Mouse (Mus musculus) kidney, postnatal 36 days (tissue): ENCODE results near the gene Gm19668.
A peak's percentile ranks its signal among the peaks of the same experiment; 100 is the strongest.
"Not testable (repeated sequence)": the region's sequence is repeated elsewhere in the genome, so short reads cannot be mapped to it uniquely, and the experiment has no call there.

Experiments used
- DNase-seq, 2 experiments: peaks; one replicate each; pipeline ENCODE4 v3.0.0; 2021 to 2022; ENCODE audit warnings: mixed read lengths in 2 of 2

Gm19668 gene

DNA sequence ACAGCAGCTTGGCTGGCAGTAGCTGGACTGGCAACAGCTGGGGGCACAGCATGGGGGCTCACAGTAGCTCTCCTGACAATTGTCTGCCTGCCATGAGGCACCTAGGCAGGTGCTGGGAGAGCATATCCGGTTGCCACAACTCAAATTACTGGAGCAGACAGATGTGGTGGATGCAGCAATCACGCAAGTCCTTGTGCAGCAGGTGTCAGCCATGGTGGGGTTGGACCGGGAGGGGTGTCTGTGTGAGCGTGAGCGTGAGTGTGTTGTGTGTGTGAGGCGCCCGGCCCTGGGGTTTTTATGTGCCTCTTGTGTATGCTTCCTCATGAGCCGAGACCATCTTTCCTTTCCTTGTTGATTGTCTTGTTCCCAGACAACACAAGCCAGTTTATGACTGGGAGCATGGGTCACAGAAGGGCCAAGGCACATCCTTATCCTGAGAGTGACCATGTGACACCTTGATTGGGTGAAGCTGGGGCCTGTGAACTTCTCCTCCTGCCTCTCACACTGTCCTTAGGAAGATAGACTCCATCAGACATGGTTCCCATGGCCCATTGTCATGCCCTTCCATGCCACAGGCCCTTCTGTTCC, at the start of gene Gm19668:
Gene Gm19668 (minus strand): TSS at position 213 of the 588 bp plus-strand sequence.
- no peak for DNase-seq

DNA sequence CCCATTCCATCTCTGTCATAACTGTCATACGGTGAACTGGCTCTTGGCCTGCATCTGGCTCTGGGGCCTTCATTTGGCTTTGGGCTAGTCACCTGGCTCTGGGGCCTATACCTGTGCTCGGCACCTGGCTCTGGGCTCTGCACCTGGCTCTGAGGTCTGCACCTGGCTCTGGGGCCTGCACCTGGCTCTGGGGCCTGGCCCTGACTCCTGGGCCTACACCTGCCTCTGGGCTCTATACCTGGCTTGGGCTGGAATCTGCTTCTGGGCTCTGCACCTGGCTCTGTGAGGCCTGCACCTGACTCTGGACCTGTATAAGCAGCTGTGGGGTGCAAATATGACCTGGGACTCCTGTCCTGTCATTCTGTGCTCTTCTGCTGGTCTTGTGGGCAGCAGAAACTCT, 48.6 kb upstream of the Gm19668 start:
- no peak for DNase-seq

GRCm38 (mm10) chr10:77846961-77847360, 48.0 kb upstream of the Gm19668 start:
- no peak for DNase-seq

GRCm38 (mm10) chr10:77846503-77846902, 47.6 kb upstream of the Gm19668 start, which contains the start of gene Gm36176:
Gene Gm36176 (plus strand): TSS chr10:77846803.
- DNase-seq: no peak

DNA sequence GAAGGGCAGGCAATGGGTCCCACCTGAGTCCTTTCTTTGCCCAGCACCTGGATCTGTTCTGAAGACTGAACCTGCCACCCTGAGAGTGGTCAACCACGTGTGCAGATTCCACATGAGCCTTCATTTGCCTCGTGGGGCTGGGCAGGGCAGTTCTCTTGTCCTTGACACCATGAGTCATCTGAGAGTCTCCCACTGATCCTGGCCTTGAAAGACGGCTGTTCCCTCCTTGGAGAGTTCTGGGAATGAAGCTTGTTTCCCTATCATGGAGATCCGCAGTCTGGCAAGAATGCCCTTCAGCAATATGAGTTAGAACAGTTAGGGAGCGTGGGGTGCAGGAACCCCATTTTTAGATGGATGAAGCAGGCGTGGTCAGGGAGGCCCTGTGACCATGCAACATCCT, 40.1 kb upstream of the Gm19668 start:
- no peak for DNase-seq

DNA sequence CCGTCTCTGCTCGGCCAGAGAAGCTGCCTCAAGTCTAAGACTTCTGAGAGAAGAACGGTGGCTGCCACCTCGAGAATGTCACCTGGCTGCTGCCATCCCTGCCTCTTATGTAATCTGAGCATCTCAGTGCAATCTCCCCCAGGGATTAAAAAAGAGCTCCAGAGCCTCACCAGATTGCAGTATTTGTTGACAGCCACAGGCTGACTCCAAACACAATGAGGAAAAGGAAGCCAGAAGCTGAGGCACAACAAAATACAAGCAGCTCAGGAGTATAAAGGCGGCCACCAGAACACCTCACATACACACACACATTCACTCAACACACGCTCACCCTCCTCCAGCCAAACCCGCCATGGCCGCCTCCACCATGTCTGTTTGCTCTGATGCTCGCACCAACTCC, 36.7 kb upstream of the Gm19668 start, which contains the start of gene Krtap10-10:
Gene Krtap10-10 (plus strand): TSS at position 301 of the 400 bp plus-strand sequence.
- DNase-seq: no peak

- no peak for DNase-seq
Measured at GRCm38 (mm10) chr10:77826951-77827350, 28.0 kb upstream of the Gm19668 start, which contains the start of gene Krtap10-4. Gene Krtap10-4 (minus strand): TSS chr10:77827095.

GRCm38 (mm10) chr10:77819203-77819602, 20.3 kb upstream of the Gm19668 start:
- no peak for DNase-seq

- DNase-seq: no peak
Measured at GRCm38 (mm10) chr10:77818523-77818922, 19.6 kb upstream of the Gm19668 start.

DNA sequence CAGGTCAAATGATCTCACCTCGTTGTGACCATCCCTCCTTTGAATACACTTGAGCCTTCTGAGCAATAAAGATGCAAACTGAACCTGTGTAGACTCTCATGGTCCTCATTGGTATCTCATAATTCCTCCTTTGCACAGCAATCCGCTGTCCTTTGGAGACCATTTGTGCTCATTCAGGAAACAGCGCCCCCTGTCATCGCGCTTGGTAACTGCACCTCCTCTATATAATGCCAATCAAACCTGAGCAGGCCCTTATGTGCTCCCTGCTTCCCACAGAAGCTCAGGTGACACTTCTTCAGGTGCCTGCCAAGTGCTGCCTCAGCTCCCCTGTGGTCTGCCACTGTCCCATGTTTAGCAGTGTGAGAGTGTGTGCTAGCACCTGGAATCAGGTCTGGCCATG, 16.6 kb upstream of the Gm19668 start:
- DNase-seq: peak; percentile 3 to 53

- no peak for DNase-seq
Measured at GRCm38 (mm10) chr10:77814382-77814781, 15.4 kb upstream of the Gm19668 start, which contains the start of gene Gm2696. Gene Gm2696 (plus strand): TSS chr10:77814682.

- DNase-seq: no peak
Measured at GRCm38 (mm10) chr10:77811743-77812142, 12.8 kb upstream of the Gm19668 start, which contains the start of gene Gm9507. Gene Gm9507 (minus strand): TSS chr10:77811843.

GRCm38 (mm10) chr10:77804095-77804494, 5.2 kb upstream of the Gm19668 start:
- no peak for DNase-seq

GRCm38 (mm10) chr10:77798164-77798920, 591 bp downstream of the Gm19668 start:
- not testable (repeated sequence) for DNase-seq

DNA sequence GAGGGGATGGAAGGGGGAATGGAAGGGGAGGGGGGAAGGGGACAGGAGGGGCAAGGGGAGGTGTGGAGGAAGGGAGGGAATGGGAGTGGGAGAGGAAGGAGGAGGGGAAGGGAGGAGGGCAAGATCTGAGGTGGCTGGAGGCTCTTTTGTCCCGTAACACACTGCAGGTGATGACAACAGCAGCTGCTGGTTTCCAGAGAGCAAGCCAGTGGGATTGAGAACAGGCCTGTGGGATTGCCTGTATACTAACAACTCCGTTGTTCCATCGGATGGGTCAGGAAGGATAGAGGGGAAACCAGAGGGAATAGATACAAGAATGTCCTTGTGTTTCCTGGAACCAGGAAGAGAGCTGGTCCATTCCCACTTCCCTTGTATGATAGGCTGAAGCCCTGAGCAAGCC, 1.3 kb downstream of the Gm19668 start:
- DNase-seq: no peak

DNA sequence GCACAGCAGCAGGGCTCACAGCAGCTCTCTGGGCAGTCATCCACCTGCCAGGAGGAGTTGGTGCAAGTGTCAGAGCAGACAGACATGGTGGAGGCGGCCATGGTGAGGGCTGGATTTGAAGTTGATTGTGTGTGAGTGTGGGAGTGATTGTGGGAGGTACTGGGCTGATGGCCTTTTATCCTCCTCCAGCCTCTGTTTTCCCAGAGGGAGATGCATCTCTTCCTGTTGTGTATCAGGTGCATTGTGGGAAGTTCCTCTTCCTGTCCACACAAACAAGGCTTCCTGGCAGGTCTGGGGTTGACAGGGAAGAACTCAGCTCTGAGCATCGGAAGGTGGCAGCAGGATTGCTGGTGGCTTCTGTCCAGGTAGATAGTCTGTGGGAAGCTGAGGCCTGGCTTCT, 4.0 kb downstream of the Gm19668 start, which contains the start of gene Gm9639:
Gene Gm9639 (minus strand): TSS at position 101 of the 400 bp plus-strand sequence.
- DNase-seq: no peak

GRCm38 (mm10) chr10:77788621-77789020, 10.3 kb downstream of the Gm19668 start:
- no peak for DNase-seq

- not testable (repeated sequence) for DNase-seq
Measured at GRCm38 (mm10) chr10:77787876-77788275, 11.1 kb downstream of the Gm19668 start, which contains the start of gene Gm7137. Gene Gm7137 (minus strand): TSS chr10:77788200.

DNA sequence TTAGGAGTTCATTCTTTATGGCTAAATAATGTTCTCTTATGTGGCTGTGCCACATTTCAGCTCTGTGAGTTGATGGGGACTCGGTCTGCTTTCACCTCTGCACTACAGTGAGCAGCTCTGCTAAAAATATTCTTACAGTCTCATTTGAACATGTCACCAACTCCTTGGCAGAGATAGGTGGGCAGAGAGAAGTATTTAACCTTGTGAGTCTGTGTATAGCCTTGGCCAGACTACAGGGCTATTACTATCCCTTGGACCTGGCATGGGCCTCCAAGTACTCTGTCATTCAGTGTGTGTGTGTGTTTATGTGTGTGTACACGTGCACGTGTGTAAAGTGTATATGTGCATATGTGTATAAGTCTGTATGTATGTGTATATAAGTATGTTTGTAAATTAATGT, 15.5 kb downstream of the Gm19668 start:
- not testable (repeated sequence) for DNase-seq

GRCm38 (mm10) chr10:77782442-77782841, 16.5 kb downstream of the Gm19668 start, which contains the start of gene Gm3250:
Gene Gm3250 (minus strand): TSS chr10:77782542.
- DNase-seq: not testable (repeated sequence)

GRCm38 (mm10) chr10:77776844-77777243, 22.1 kb downstream of the Gm19668 start, which contains the start of gene Gm7138:
Gene Gm7138 (minus strand): TSS chr10:77776944.
- DNase-seq: not testable (repeated sequence)

DNA sequence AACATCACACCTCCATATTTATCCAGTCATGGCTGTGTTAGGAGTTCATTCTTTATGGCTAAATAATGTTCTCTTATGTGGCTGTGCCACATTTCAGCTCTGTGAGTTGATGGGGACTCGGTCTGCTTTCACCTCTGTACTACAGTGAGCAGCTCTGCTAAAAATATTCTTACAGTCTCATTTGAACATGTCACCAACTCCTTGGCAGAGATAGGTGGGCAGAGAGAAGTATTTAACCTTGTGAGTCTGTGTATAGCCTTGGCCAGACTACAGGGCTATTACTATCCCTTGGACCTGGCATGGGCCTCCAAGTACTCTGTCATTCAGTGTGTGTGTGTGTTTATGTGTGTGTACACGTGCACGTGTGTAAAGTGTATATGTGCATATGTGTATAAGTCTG, 26.8 kb downstream of the Gm19668 start:
- DNase-seq: not testable (repeated sequence)

- not testable (repeated sequence) for DNase-seq
Measured at GRCm38 (mm10) chr10:77771225-77771624, 27.7 kb downstream of the Gm19668 start, which contains the start of gene Gm3238. Gene Gm3238 (minus strand): TSS chr10:77771325.
